Mouse (Mus musculus) G1E (cell line): ENCODE results near the gene Arid5a.

Experiments used
- CTCF ChIP-seq: IDR thresholded peaks from 2 replicates; pipeline ENCODE4 v1.5.1; 2012; ENCODE audit warnings: low read depth, low read length, inconsistent platforms, mixed read lengths
- GATA1 ChIP-seq: IDR thresholded peaks from 2 replicates; pipeline ENCODE4 v1.6.1; 2012; ENCODE audit warnings: borderline replicate concordance, low read length, inconsistent platforms, mixed read lengths
- POLR2AphosphoS5 ChIP-seq: IDR thresholded peaks from 2 replicates; pipeline ENCODE4 v1.6.1; 2012; ENCODE audit warnings: low read depth, low read length, inconsistent platforms; ENCODE audit not compliant: insufficient replicate concordance
- TAL1 ChIP-seq: conservative IDR thresholded peaks from 2 replicates; pipeline ENCODE4 v1.6.1; 2012; ENCODE audit warnings: low read depth, low read length, inconsistent platforms, mixed read lengths

DNA sequence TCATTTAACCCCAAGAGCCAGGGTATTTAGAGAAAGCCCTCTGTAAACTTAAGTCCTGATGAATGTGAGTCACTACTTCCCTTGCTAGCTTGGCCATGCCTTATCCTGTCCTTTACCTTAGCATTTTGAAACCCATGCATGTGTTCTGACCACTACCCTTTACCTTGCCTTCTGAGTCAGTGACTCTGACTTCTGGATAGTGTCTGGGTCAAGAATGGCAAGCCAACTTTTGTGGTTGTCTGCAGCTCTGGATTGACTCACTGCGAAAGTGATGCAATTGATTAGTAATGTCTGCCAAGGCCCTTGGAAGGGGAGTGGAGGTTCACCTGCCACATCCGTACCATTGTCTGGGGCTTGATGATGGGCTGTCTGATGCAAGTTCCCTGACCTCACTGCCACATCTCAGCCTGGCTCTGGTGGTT, 18.4 kb downstream of the Arid5a start:
- TF ChIP-seq GATA1 (no peak), CTCF (no peak), TAL1 (no peak), POLR2AphosphoS5 (no peak)
